Mouse (Mus musculus): ENCODE results near the gene Tmem132c. TPM values are rescaled to one million over a fixed set of nuclear protein-coding genes. Genes with fewer than 3 reads are reported as not detected.

Tmem132c gene
- polyA plus RNA-seq, 1 experiment, result not detected

DNA sequence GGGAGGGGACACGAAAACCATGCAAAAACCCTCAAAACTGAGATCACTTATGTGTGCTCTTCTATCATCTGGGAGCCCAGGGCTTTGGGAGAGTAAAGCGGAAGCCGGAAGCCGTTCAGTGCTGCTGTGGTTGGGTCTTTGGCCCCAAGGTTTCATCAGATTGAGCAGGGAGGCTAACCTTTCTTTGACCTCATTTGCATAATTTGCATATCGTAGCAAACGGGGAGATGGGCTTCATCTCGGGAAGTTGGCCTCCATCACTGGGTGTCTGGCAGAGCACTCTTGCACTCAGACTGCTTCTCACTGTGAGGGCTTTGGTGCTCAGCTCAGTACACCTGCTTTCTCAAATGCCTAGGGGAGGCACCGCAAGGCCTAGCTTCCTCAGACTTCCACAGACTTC lies 119.5 kb downstream of the Tmem132c start:
- Histone ChIP-seq H3K36me3 (ENCODE audit: control insufficient read depth, insufficient read depth) (no peaks in the 10 kb centered on the region), H3K79me2 (ENCODE audit: control insufficient read depth, insufficient read depth) (no peaks in the 10 kb centered on the region), H3K4me3 (no peak overlapping the region), H3K4me2 (ENCODE audit: low read depth) (no peak overlapping the region), H3ac (ENCODE audit: control insufficient read depth, insufficient read length) (no peak overlapping the region), H3K27me3 (ENCODE audit: control insufficient read depth, insufficient read depth, insufficient read length) (no peaks in the 10 kb centered on the region)
- TF ChIP-seq REST (IDR thresholded peaks at IDR 0.05; ENCODE audit: insufficient read depth, insufficient read length), result no peak
- no peak for TF ChIP-seq SRF (IDR thresholded peaks at IDR 0.05; ENCODE audit: control insufficient read depth, insufficient read length, low read depth)

DNA sequence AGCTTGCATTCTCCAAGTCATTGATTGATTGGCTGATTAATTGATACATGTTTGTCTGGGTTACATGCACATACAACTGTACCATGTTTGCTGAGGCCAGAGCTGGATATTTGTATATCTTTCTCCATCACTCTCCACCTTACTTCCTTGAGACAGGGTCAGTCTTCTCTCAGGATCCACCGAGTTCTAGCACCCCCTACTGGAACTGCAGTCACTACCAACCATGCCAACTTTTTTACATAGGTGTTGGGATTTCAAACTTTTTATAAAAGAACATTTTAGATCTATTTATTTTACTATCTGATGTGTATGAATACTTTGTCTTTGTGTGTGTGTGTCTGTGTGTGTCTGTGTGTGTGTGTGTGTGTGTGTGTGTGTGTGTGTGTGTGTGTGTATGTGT lies 123.5 kb downstream of the Tmem132c start:
- Histone ChIP-seq H3K27me3 (ENCODE audit: control insufficient read depth, insufficient read depth, insufficient read length) (no peaks in the 10 kb centered on the region), H3ac (ENCODE audit: control insufficient read depth, insufficient read length) (no peak overlapping the region), H3K36me3 (ENCODE audit: control insufficient read depth, insufficient read depth) (no peaks in the 10 kb centered on the region), H3K79me2 (ENCODE audit: control insufficient read depth, insufficient read depth) (no peaks in the 10 kb centered on the region), H3K4me3 (no peak overlapping the region), H3K4me2 (ENCODE audit: low read depth) (no peak overlapping the region)
- no peak for TF ChIP-seq SRF (IDR thresholded peaks at IDR 0.05; ENCODE audit: control insufficient read depth, insufficient read length, low read depth)
- no peak for TF ChIP-seq CEBPB (IDR thresholded peaks at IDR 0.05; ENCODE audit: insufficient read depth, poor library complexity, severe bottlenecking)
- no peak for TF ChIP-seq TCF12 (IDR thresholded peaks at IDR 0.05; ENCODE audit: insufficient read depth, poor library complexity, severe bottlenecking)
- TF ChIP-seq E2F4 (IDR thresholded peaks at IDR 0.05; ENCODE audit: insufficient read depth), result no peak
- TF ChIP-seq MYOG (IDR thresholded peaks at IDR 0.05; ENCODE audit: control insufficient read depth in 1 of 3, insufficient read depth in 1 of 3, insufficient read length in 2 of 3, low read depth in 2 of 3), result no peak
- no peak for TF ChIP-seq REST (IDR thresholded peaks at IDR 0.05; ENCODE audit: insufficient read depth, insufficient read length)
- TF ChIP-seq MAX (IDR thresholded peaks at IDR 0.05; ENCODE audit: low read depth), result no peak
- TF ChIP-seq POLR2A (IDR thresholded peaks at IDR 0.05; ENCODE audit: insufficient read length, low read depth), result no peak
- no peak for TF ChIP-seq MYOD1 (IDR thresholded peaks at IDR 0.05; ENCODE audit: control insufficient read depth in 1 of 3, insufficient read length in 2 of 3, low read depth in 2 of 3)
- TF ChIP-seq POLR2AphosphoS2 (IDR thresholded peaks at IDR 0.05; ENCODE audit: insufficient read length, low read depth), result no peak
- no peak for TF ChIP-seq TCF3 (IDR thresholded peaks at IDR 0.05; ENCODE audit: insufficient read length, low read depth)
- TF ChIP-seq USF1 (IDR thresholded peaks at IDR 0.05; ENCODE audit: low read depth), result no peak

DNA sequence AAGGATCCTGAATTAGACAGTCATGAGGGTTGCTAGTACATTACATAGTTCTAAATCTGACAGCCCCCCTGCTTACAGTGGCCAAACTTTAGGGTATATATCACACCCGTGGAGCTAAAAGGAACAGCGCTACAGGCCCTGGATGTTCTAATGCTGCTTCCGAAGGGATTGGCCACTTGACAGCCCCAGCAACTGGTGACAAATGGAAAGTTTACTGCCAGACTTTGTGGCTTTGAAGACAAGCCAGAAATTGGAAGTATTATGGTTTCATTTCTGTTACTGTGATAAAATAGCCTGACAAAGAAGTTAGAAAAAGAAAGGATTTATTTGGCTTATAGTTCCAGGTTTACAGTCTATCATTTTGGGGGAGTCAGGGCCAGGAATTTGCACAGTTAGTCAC lies 126.6 kb downstream of the Tmem132c start:
- Histone ChIP-seq H3K36me3 (ENCODE audit: control insufficient read depth, insufficient read depth) (no peaks in the 10 kb centered on the region), H3K27me3 (ENCODE audit: control insufficient read depth, insufficient read depth, insufficient read length) (no peaks in the 10 kb centered on the region), H3K4me2 (ENCODE audit: low read depth) (no peak overlapping the region), H3ac (ENCODE audit: control insufficient read depth, insufficient read length) (no peak overlapping the region), H3K4me3 (no peak overlapping the region), H3K79me2 (ENCODE audit: control insufficient read depth, insufficient read depth) (no peaks in the 10 kb centered on the region)
- TF ChIP-seq SRF (IDR thresholded peaks at IDR 0.05; ENCODE audit: control insufficient read depth, insufficient read length, low read depth) (no peak), TCF3 (IDR thresholded peaks at IDR 0.05; ENCODE audit: insufficient read length, low read depth) (no peak), MAX (IDR thresholded peaks at IDR 0.05; ENCODE audit: low read depth) (no peak), E2F4 (IDR thresholded peaks at IDR 0.05; ENCODE audit: insufficient read depth) (no peak), MYOD1 (IDR thresholded peaks at IDR 0.05; ENCODE audit: control insufficient read depth in 1 of 3, insufficient read length in 2 of 3, low read depth in 2 of 3) (no peak), REST (IDR thresholded peaks at IDR 0.05; ENCODE audit: insufficient read depth, insufficient read length) (no peak), USF1 (IDR thresholded peaks at IDR 0.05; ENCODE audit: low read depth) (no peak), MYOG (IDR thresholded peaks at IDR 0.05; ENCODE audit: control insufficient read depth in 1 of 3, insufficient read depth in 1 of 3, insufficient read length in 2 of 3, low read depth in 2 of 3) (no peak), POLR2A (IDR thresholded peaks at IDR 0.05; ENCODE audit: insufficient read length, low read depth) (no peak)

DNA sequence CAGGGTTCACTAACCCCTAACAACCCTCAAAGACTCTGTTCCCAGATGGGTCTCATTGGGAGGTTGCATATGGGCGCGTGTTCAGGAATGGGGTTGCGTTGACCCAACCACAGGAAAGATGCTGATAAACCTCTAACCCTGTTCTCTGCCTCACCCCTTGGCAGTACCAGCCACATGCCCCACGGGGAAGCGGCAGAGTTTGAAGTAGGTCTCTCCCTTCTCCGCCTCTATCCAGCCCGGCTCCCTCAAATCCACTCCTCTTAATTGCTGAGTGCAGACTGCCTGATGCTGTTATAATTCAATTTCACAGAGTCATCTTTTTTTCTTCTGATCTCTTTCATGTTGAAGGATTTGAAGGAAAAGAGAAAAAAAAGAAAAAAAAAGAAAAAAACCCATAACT lies 128.2 kb downstream of the Tmem132c start:
- H3K4me2 ChIP-seq (ENCODE audit: low read depth), result no peak overlapping the region
- no peak overlapping the region for H3ac ChIP-seq (ENCODE audit: control insufficient read depth, insufficient read length)
- no peaks in the 10 kb centered on the region for H3K79me2 ChIP-seq (ENCODE audit: control insufficient read depth, insufficient read depth)
- H3K36me3 ChIP-seq (ENCODE audit: control insufficient read depth, insufficient read depth), result no peaks in the 10 kb centered on the region
- no peak for TF ChIP-seq POLR2A (IDR thresholded peaks at IDR 0.05; ENCODE audit: insufficient read length, low read depth)
- H3K4me3 ChIP-seq, result no peak overlapping the region
- no peaks in the 10 kb centered on the region for H3K27me3 ChIP-seq (ENCODE audit: control insufficient read depth, insufficient read depth, insufficient read length)

DNA sequence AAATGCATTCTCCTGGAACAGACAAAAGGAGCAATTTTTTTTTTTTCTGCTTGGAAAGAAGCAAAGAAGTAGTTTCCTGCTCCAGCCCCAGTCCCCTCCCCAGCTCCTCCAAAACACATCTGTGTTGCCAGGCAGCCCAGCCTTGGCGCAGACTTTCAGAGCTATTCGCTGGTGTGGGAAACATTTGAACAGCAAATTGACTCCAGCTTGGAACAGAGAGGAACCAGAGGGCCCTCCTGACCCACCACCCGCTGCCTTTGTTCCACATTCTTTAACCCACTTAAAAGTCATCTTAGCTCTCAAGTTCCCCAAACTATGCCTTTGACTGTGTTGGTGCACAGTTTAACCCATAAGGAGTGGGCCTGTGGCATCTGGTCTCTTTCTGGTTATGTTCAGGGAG lies 128.9 kb downstream of the Tmem132c start:
- no peak overlapping the region for H3K4me2 ChIP-seq (ENCODE audit: low read depth)
- TF ChIP-seq POLR2A (IDR thresholded peaks at IDR 0.05; ENCODE audit: insufficient read length, low read depth), result no peak
- no peak for TF ChIP-seq E2F4 (IDR thresholded peaks at IDR 0.05; ENCODE audit: insufficient read depth)
- no peak for TF ChIP-seq MYOG (IDR thresholded peaks at IDR 0.05; ENCODE audit: control insufficient read depth in 1 of 3, insufficient read depth in 1 of 3, insufficient read length in 2 of 3, low read depth in 2 of 3)
- TF ChIP-seq CEBPB (IDR thresholded peaks at IDR 0.05; ENCODE audit: insufficient read depth, poor library complexity, severe bottlenecking), result no peak
- TF ChIP-seq USF1 (IDR thresholded peaks at IDR 0.05; ENCODE audit: low read depth), result no peak
- no peak for TF ChIP-seq MYOD1 (IDR thresholded peaks at IDR 0.05; ENCODE audit: control insufficient read depth in 1 of 3, insufficient read length in 2 of 3, low read depth in 2 of 3)
- TF ChIP-seq POLR2AphosphoS2 (IDR thresholded peaks at IDR 0.05; ENCODE audit: insufficient read length, low read depth), result no peak
- TF ChIP-seq TCF3 (IDR thresholded peaks at IDR 0.05; ENCODE audit: insufficient read length, low read depth), result no peak
- TF ChIP-seq TCF12 (IDR thresholded peaks at IDR 0.05; ENCODE audit: insufficient read depth, poor library complexity, severe bottlenecking), result no peak
- TF ChIP-seq REST (IDR thresholded peaks at IDR 0.05; ENCODE audit: insufficient read depth, insufficient read length), result no peak

More for the DNA sequence above, 128.9 kb downstream of the Tmem132c start:
- Histone ChIP-seq H3K4me3 (no peak overlapping the region), H3ac (ENCODE audit: control insufficient read depth, insufficient read length) (no peak overlapping the region), H3K36me3 (ENCODE audit: control insufficient read depth, insufficient read depth) (no peaks in the 10 kb centered on the region), H3K27me3 (ENCODE audit: control insufficient read depth, insufficient read depth, insufficient read length) (no peaks in the 10 kb centered on the region), H3K79me2 (ENCODE audit: control insufficient read depth, insufficient read depth) (no peaks in the 10 kb centered on the region)

Data from myocyte (in vitro differentiated cells).